Mouse (Mus musculus) E14TG2a.4 (cell line): Measurements from ENCODE around the gene Tbc1d22a.

Experiments used
- H3K27me3 ChIP-seq: 2 replicates; pipeline ENCODE4 v1.6.1; 2014; ENCODE audit warnings: low read length, control low read depth; ENCODE audit not compliant: insufficient read depth
- H3K36me3 ChIP-seq: 2 replicates; pipeline ENCODE4 v1.6.1; 2014; ENCODE audit warnings: low read length, control low read depth; ENCODE audit not compliant: insufficient read depth
- H3K4me1 ChIP-seq: replicated peaks from 2 replicates; pipeline ENCODE4 v1.6.1; 2014; ENCODE audit warnings: low read depth, low read length, control low read depth
- H3K4me3 ChIP-seq: replicated peaks from 2 replicates; pipeline ENCODE4 v1.5.1; 2014; ENCODE audit warnings: mild to moderate bottlenecking, low read length
- H3K9me3 ChIP-seq: 2 replicates; pipeline ENCODE4 v1.6.1; 2014; ENCODE audit warnings: low read length, control low read depth
- CTCF ChIP-seq: conservative IDR thresholded peaks from 2 replicates; pipeline ENCODE4 v1.5.1; 2014; ENCODE audit warnings: low read length
- NANOG ChIP-seq: IDR thresholded peaks from 2 replicates; pipeline ENCODE4 v1.6.1; 2014; ENCODE audit warnings: borderline replicate concordance, low read length, mixed read lengths
- POU5F1 ChIP-seq: IDR thresholded peaks from 2 replicates; pipeline ENCODE4 v1.6.1; 2014; ENCODE audit warnings: low read length, borderline replicate concordance

Tbc1d22a gene

DNA sequence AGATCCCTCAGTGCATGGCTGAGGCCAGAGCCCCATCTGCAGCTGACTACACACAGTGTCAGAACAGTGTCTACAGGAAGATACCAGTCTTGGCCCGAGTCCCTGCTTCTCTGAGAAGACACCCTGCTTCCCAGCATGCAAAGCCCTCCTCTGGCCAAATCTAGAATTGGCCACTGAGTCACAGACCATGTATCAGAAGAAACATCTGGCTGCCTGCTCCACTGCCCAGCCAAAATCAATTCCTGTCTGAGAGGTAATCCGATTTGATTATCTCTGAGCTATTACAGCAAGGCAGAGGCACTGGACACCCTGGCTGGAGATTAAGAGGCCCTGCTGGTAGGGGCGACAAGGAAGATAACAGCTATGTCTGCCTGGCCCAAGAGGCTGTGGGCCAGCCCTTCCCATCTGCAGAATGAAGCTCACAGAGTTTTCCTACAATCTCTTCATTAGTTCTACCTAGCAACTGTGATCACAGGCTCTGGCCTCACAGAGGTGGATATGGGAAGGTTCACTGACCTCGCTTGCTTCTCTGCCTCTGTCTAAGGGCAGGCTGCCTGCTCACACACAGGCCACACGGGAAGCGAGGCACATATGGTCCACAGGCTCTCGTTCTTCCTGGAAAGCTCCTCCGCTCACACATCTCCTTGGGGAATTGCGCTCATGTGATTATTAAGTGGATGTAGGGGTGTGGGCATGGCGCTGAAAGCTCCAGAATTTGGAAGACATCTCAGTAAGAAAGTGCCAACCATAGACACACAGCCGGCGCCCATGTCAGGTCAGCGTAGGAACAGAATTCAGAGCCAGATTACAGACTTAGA is 264.6 kb downstream of the Tbc1d22a start:
- Histone ChIP-seq H3K4me3 (no peak overlapping the region), H3K27me3 (no peaks in the 10 kb centered on the region), H3K4me1 (peaks cover 13% of the 10 kb centered on the region), H3K36me3 (0 out of 2 replicates have a peak, but pooled peaks cover 7% of the 10 kb centered on the region), H3K9me3 (no peaks in the 10 kb centered on the region)
- TF ChIP-seq CTCF = no peak
- no peak for TF ChIP-seq POU5F1
- TF ChIP-seq NANOG = no peak

- Histone ChIP-seq H3K36me3 (0 out of 2 replicates have a peak, but pooled peaks cover 9% of the 10 kb centered on the region), H3K4me1 (peaks cover 4% of the 10 kb centered on the region), H3K27me3 (no peaks in the 10 kb centered on the region), H3K9me3 (no peaks in the 10 kb centered on the region), H3K4me3 (no peak overlapping the region)
- TF ChIP-seq POU5F1 (no peak), CTCF (no peak), NANOG (no peak)
Observed at GRCm38 (mm10) chr15:86482362-86482761, 268.1 kb downstream of the Tbc1d22a start.

DNA sequence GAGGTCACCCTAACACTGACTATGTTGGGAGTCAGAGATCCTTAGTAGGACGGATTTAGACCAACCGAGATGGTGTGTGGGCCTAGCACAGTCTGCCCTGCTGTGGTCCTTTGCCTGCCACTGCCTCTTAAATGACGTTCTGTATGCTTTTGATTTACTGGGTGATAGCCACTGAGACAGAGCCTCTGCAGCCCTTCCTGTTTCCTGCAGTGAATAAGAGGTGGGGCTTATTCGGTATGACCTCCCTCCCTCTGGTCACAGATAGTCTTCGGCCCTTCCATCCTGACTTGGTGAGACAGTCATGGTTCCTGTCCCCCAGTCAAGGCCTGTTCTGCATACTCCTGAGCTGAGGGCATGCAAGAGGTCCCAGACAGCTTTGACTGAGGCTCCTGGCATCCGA is 271.6 kb downstream of the Tbc1d22a start:
- no peak overlapping the region for H3K4me3 ChIP-seq
- 0 out of 2 replicates have a peak, but pooled peaks cover 2% of the 10 kb centered on the region for H3K36me3 ChIP-seq
- no peak for TF ChIP-seq NANOG
- no peak for TF ChIP-seq POU5F1
- TF ChIP-seq CTCF = no peak
- H3K27me3 ChIP-seq = no peaks in the 10 kb centered on the region
- H3K4me1 ChIP-seq = no peaks in the 10 kb centered on the region
- no peaks in the 10 kb centered on the region for H3K9me3 ChIP-seq

GRCm38 (mm10) chr15:86487359-86487758 is 273.1 kb downstream of the Tbc1d22a start:
- Histone ChIP-seq H3K9me3 (no peaks in the 10 kb centered on the region), H3K4me3 (no peak overlapping the region), H3K36me3 (0 out of 2 replicates have a peak, but pooled peaks cover 2% of the 10 kb centered on the region), H3K4me1 (no peaks in the 10 kb centered on the region), H3K27me3 (no peaks in the 10 kb centered on the region)
- TF ChIP-seq NANOG (no peak), POU5F1 (no peak), CTCF (no peak)

- H3K4me3 ChIP-seq = no peak overlapping the region
- no peaks in the 10 kb centered on the region for H3K4me1 ChIP-seq
- 0 out of 2 replicates have a peak, but pooled peaks cover under 1% of the 10 kb centered on the region for H3K36me3 ChIP-seq
- no peaks in the 10 kb centered on the region for H3K27me3 ChIP-seq
- TF ChIP-seq NANOG = no peak
- no peak for TF ChIP-seq CTCF
- TF ChIP-seq POU5F1 = no peak
- H3K9me3 ChIP-seq = no peaks in the 10 kb centered on the region
Observed at GRCm38 (mm10) chr15:86491434-86492099, 277.3 kb downstream of the Tbc1d22a start.

DNA sequence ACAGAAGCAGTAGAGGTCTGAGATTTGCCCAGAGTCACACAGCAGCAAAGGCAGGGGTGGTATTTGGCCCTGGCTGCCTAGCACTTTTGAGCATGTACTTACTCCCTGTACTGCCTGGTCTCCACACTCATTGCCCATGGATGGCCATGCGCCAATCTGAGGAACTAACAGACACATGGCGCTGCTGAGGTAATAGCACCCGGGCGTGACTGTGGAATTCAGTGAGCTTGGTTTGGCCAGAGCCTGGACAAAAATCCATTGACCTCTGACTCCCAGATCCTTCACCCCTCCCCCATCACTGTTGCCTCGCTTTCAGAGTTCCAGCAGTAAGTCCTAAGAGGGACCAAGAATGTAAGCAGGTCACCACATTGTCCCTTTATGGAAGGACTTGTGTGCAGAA is 278.4 kb downstream of the Tbc1d22a start:
- Histone ChIP-seq H3K27me3 (no peaks in the 10 kb centered on the region), H3K9me3 (no peaks in the 10 kb centered on the region), H3K4me1 (no peaks in the 10 kb centered on the region), H3K4me3 (no peak overlapping the region), H3K36me3 (no peaks in the 10 kb centered on the region)
- TF ChIP-seq CTCF = no peak
- no peak for TF ChIP-seq NANOG
- TF ChIP-seq POU5F1 = no peak

- Histone ChIP-seq H3K9me3 (no peaks in the 10 kb centered on the region), H3K27me3 (no peaks in the 10 kb centered on the region), H3K4me1 (no peaks in the 10 kb centered on the region), H3K4me3 (no peak overlapping the region), H3K36me3 (no peaks in the 10 kb centered on the region)
- TF ChIP-seq POU5F1 (no peak), CTCF (no peak), NANOG (no peak)
Observed at GRCm38 (mm10) chr15:86496209-86496608, 281.9 kb downstream of the Tbc1d22a start.

DNA sequence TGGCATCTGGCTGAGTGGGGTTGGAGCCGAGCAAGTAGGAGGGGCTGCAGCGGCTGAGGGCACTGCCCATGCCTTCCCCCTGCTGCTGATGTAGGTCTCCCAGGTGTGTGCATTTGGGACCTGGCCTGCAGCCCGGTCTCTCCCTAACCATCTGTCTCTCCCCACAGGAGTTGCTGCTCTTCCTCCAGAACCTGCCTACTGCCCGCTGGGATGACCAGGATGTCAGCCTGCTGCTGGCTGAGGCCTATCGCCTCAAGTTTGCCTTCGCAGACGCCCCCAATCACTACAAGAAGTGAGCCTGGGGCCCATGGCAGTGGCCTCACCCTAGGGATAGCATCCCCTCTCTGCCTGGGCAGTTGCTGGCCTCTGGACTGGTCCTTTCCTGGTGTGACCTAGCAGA is 282.4 kb downstream of the Tbc1d22a start:
- no peaks in the 10 kb centered on the region for H3K27me3 ChIP-seq
- H3K9me3 ChIP-seq = no peaks in the 10 kb centered on the region
- H3K4me3 ChIP-seq = no peak overlapping the region
- H3K36me3 ChIP-seq = no peaks in the 10 kb centered on the region
- no peaks in the 10 kb centered on the region for H3K4me1 ChIP-seq
- TF ChIP-seq NANOG (no peak), CTCF (no peak), POU5F1 (no peak)

- Histone ChIP-seq H3K27me3 (no peaks in the 10 kb centered on the region), H3K4me1 (no peaks in the 10 kb centered on the region), H3K4me3 (no peak overlapping the region), H3K36me3 (no peaks in the 10 kb centered on the region), H3K9me3 (no peaks in the 10 kb centered on the region)
- TF ChIP-seq CTCF (no peak), POU5F1 (no peak), NANOG (no peak)
Observed at GRCm38 (mm10) chr15:86500536-86500935, 286.3 kb downstream of the Tbc1d22a start.
